Mouse (Mus musculus) neural tube, embryonic 11.5 days (tissue): ENCODE measurements around the gene Duox1. TPM values are rescaled to one million over a fixed set of nuclear protein-coding genes. Genes with fewer than 3 reads are reported as not detected.
A peak's percentile ranks its signal among the peaks of the same experiment; 100 is the strongest.
"Not testable (repeated sequence)": the region's sequence is repeated elsewhere in the genome, so short reads cannot be mapped to it uniquely, and the experiment has no call there.

ENCODE experiments used
- ATAC-seq: fragments of 200-750 bp; cut with Nextera tagmentation; 2 replicates; pipeline ENCODE4 v1.8.0; 2017; ENCODE audit warnings: moderate number of reproducible peaks, mild to moderate bottlenecking, moderate TSS enrichment, moderate library complexity; ENCODE audit not compliant: insufficient read depth, low FRiP score, low TSS enrichment
- DNase-seq: peaks from one replicate; pipeline ENCODE4 v3.0.0-alpha.2; 2015; ENCODE audit warnings: low spot score
- H3K27ac ChIP-seq: fragments of 300-500 bp; sonication (generic); 2 replicates; pipeline ENCODE4 v1.5.1; 2014; ENCODE audit warnings: low read depth, mild to moderate bottlenecking, low read length
- H3K27me3 ChIP-seq: fragments of 300-500 bp; sonication (generic); 2 replicates; pipeline ENCODE4 v1.6.1; 2014; ENCODE audit warnings: mild to moderate bottlenecking, low read length, mixed read lengths; ENCODE audit not compliant: control insufficient read depth, insufficient read depth
- H3K36me3 ChIP-seq: fragments of 300-500 bp; sonication (generic); 2 replicates; pipeline ENCODE4 v1.6.1; 2014; ENCODE audit warnings: mild to moderate bottlenecking, low read length, moderate library complexity, mixed read lengths; ENCODE audit not compliant: control insufficient read depth, insufficient read depth
- H3K4me1 ChIP-seq: fragments of 300-500 bp; sonication (generic); 2 replicates; pipeline ENCODE4 v1.6.1; 2014; ENCODE audit warnings: low read length, mixed read lengths; ENCODE audit not compliant: control insufficient read depth, insufficient read depth
- H3K4me2 ChIP-seq: fragments of 300-500 bp; sonication (generic); 2 replicates; pipeline ENCODE4 v1.6.1; 2014; ENCODE audit warnings: low read depth, mild to moderate bottlenecking, moderate library complexity
- H3K4me3 ChIP-seq: fragments of 300-500 bp; sonication (generic); 2 replicates; pipeline ENCODE4 v1.5.1; 2014; ENCODE audit warnings: low read depth, low read length
- H3K9ac ChIP-seq: fragments of 300-500 bp; sonication (generic); 2 replicates; pipeline ENCODE4 v1.6.1; 2014; ENCODE audit warnings: mild to moderate bottlenecking, low read length
- H3K9me3 ChIP-seq: fragments of 300-500 bp; sonication (generic); 2 replicates; pipeline ENCODE4 v1.6.1; 2016; ENCODE audit warnings: low read length; ENCODE audit not compliant: control insufficient read depth
- WGBS: fragments of 180-500 bp; shearing (Covaris S2); extraction: QIAGEN DNeasy Blood & Tissue Kit; methylation state at CpG from one replicate; pipeline ENCODE4 v1.1.7; 2014; 5-methylcytosine and 5-hydroxymethylcytosine counted together
- polyA plus RNA-seq: library from polyadenylated mRNA; unstranded; fragments of >200 nt; fragmentation: Nextera tagmentation; extraction: Ambion mirVana; gene quantifications from 2 replicates; pipeline ENCODE4 v1.2.1, GENCODE M21; 2014

Gene Duox1
- polyA plus RNA-seq, 1 experiment from 2014 or later: 0.11 TPM

GRCm38 (mm10) chr2:122380768-122381311, 65.4 kb downstream of the Duox1 start:
- Histone ChIP-seq H3K4me2 (peak overlapping the region; percentile 28; the same call in 1 of the 2 replicates), H3K9ac (peak overlapping the region; percentile 33; the same call in 1 of the 2 replicates), H3K27ac (no peak overlapping the region), H3K36me3 (no peaks in the 10 kb centered on the region), H3K4me1 (no peaks in the 10 kb centered on the region; the same call in 1 of the 2 replicates), H3K4me3 (0 out of 2 replicates have a peak overlapping the region, but pooled peaks have one; percentile 15), H3K9me3 (no peaks in the 10 kb centered on the region), H3K27me3 (no peaks in the 10 kb centered on the region)
- 12% methylated on average over 11 of the region's 11 CpGs for WGBS
- DNase-seq: peak; percentile 49
- no peak for ATAC-seq

- no peaks in the 10 kb centered on the region for H3K27me3 ChIP-seq
- H3K27ac ChIP-seq: no peak overlapping the region
- H3K36me3 ChIP-seq: no peaks in the 10 kb centered on the region
- no peak overlapping the region for H3K9ac ChIP-seq
- no peak for DNase-seq
- H3K4me3 ChIP-seq: no peak overlapping the region
- 76% methylated on average over 16 of the region's 16 CpGs for WGBS
- H3K4me2 ChIP-seq: no peak overlapping the region
- no peaks in the 10 kb centered on the region for H3K9me3 ChIP-seq
- no peaks in the 10 kb centered on the region; the same call in 1 of the 2 replicates for H3K4me1 ChIP-seq
- no peak for ATAC-seq
These were observed 66.0 kb downstream of the Duox1 start for GRCm38 (mm10) chr2:122381329-122382103.

GRCm38 (mm10) chr2:122382121-122382520, 66.6 kb downstream of the Duox1 start:
- DNase-seq (no peak), ATAC-seq (no peak)
- Histone ChIP-seq H3K4me3 (no peak overlapping the region), H3K9ac (no peak overlapping the region), H3K4me2 (no peak overlapping the region), H3K9me3 (no peaks in the 10 kb centered on the region), H3K27me3 (no peaks in the 10 kb centered on the region), H3K4me1 (no peaks in the 10 kb centered on the region; the same call in 1 of the 2 replicates), H3K36me3 (no peaks in the 10 kb centered on the region), H3K27ac (no peak overlapping the region)
- 81% methylated on average over 6 of the region's 6 CpGs for WGBS

DNA sequence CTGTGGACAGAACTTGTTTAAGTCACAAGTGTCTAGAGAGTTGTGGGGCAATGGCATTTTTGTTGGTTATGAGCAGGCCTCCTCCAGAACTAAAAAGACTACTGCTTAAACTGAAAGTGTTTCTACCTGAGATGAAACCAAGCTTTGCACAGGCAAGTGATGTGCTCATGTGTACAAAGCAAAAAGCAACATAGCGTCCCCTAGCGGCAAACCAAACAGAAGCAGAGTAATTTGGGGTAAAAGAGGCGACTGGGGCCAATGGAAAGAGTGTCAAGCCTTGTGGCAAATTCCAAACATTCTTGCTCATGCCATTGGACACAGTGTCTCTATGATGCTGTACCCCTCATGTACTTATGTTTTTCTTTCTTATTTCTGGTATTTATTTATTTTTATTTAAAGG, 69.6 kb downstream of the Duox1 start:
- Histone ChIP-seq H3K27ac (no peak overlapping the region), H3K4me1 (no peaks in the 10 kb centered on the region; the same call in 1 of the 2 replicates), H3K9me3 (no peaks in the 10 kb centered on the region), H3K4me2 (no peak overlapping the region), H3K27me3 (no peaks in the 10 kb centered on the region), H3K4me3 (no peak overlapping the region), H3K9ac (no peak overlapping the region), H3K36me3 (no peaks in the 10 kb centered on the region)
- WGBS: 32% methylated on average over 3 of the region's 3 CpGs
- no peak for DNase-seq
- no peak for ATAC-seq

GRCm38 (mm10) chr2:122387135-122387534, 71.7 kb downstream of the Duox1 start:
- WGBS: 91% methylated on average over 3 of the region's 3 CpGs
- not testable (repeated sequence) for H3K4me2 ChIP-seq, H3K4me3 ChIP-seq, H3K4me1 ChIP-seq, H3K9ac ChIP-seq, H3K9me3 ChIP-seq, H3K27me3 ChIP-seq, DNase-seq, H3K27ac ChIP-seq, H3K36me3 ChIP-seq, ATAC-seq

GRCm38 (mm10) chr2:122396150-122396549, 80.7 kb downstream of the Duox1 start:
- Histone ChIP-seq H3K9me3 (no peaks in the 10 kb centered on the region), H3K4me1 (no peaks in the 10 kb centered on the region), H3K27ac (no peak overlapping the region), H3K36me3 (no peaks in the 10 kb centered on the region), H3K4me3 (no peak overlapping the region), H3K9ac (no peak overlapping the region), H3K4me2 (no peak overlapping the region), H3K27me3 (no peaks in the 10 kb centered on the region)
- no peak for ATAC-seq
- 91% methylated on average over 1 of the region's 1 CpGs for WGBS
- DNase-seq: no peak

Other genes with a start within 250 kb of the Duox1 start
- gene Spg11, start 197.3 kb upstream of the Duox1 start, polyA plus RNA-seq: 13.4 and 14.5 TPM in 2 replicates
- gene B2m, start 168.0 kb upstream of the Duox1 start, polyA plus RNA-seq: 117 and 123 TPM in 2 replicates
- 0.18 TPM in 1 of 2 replicates, not detected in the other for gene Trim69, start 155.0 kb upstream of the Duox1 start, polyA plus RNA-seq
- gene Patl2, start 129.5 kb upstream of the Duox1 start, polyA plus RNA-seq: not detected in 2 replicates
- gene Terb2, start 129.4 kb upstream of the Duox1 start, polyA plus RNA-seq: not detected in 2 replicates
- gene Sord, start 80.9 kb upstream of the Duox1 start, polyA plus RNA-seq: 20.6 and 23.8 TPM in 2 replicates
- 0.04 TPM in 1 of 2 replicates, not detected in the other for gene Duox2, start 17.2 kb upstream of the Duox1 start, polyA plus RNA-seq
- gene Duoxa2, start 16.8 kb upstream of the Duox1 start, polyA plus RNA-seq: 0.19 TPM in 1 of 2 replicates, not detected in the other
- not detected in 2 replicates for gene Duoxa1, start 1.9 kb upstream of the Duox1 start, polyA plus RNA-seq
- gene Shf, start 53.5 kb downstream of the Duox1 start, polyA plus RNA-seq: 12.9 and 13.8 TPM in 2 replicates
- gene Slc28a2, start 110.8 kb downstream of the Duox1 start, polyA plus RNA-seq: 0.13 TPM in 1 of 2 replicates, not detected in the other
- not detected in 2 replicates for gene Gm14085, start 169.3 kb downstream of the Duox1 start, polyA plus RNA-seq